Mouse (Mus musculus): ENCODE measurements at regions not wholly inside any gene's neighbourhood (a gene's known extent, or its start where the extent isn't known, plus 50 kb on each side); places are given as distances from the start of the nearest gene placed in this dataset.

GRCm38 (mm10) chr2:75209790-75210583 is 384.4 kb downstream of the Mtx2 start:
- intact Hi-C loops (cut with DNase I): no loop called here

GRCm38 (mm10) chr2:75216931-75217330 is 391.3 kb downstream of the Mtx2 start:
- intact Hi-C loops (cut with DNase I): no loop called here

- intact Hi-C loops (cut with DNase I): no loop called here
Observed at GRCm38 (mm10) chr2:75220775-75221359, 395.3 kb downstream of the Mtx2 start.

DNA sequence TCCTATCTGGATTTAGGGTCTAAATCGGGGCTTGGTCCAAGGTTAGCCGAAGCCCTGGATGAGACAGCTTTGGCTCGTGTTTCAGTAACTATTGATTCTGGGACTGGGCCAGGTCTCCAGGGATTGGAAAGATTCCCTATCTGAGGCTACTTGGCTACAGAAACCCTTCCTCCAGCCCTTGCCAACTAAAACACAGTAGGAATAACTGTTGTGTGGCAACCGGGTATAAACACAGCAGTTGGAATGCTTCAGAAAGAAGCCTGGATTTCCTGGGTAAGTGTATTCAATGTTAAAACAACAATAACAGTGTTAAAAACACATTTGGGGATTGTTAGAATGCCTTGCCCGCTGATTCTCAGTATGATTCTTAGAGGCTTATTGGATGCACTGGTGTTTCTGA is 398.8 kb downstream of the Mtx2 start:
- intact Hi-C loops (cut with DNase I): no loop called here

GRCm38 (mm10) chr2:75240976-75241375 is 415.4 kb downstream of the Mtx2 start:
- intact Hi-C loops (cut with DNase I): no loop called here

DNA sequence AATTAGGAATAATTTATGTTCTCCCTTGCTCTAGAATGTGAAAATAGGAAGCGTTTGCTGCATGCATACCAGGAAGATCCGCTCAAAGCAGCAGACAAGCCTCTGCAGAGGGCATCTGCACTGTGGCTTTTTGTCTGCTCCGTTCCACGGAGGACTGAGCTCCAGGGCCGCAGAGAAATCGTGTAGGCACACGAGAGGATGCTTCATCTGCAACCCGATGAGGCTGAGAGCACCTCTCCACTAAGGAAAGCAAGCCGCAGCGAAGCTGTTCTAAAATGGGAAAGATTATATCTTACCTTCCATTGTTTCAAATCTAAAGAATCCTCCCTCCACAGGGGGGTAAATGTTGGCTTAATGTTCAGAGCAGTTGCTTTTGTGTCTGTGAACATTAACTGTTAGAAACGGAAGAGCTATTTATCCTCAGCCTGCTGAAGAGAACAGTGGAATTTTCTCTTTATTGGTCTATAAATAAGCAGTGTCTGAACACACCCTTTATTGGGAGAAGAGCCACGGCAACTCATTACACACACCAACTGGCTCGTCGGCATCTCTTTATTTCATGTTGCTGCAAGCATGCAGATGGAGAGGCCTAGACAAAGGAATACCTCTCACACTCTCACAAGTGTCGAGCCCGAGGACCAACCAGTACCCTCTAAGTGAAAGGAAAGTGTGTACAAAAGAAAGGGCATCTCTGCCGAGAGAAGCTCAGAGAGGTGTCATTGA is 414.6 kb upstream of the Hnrnpa3 start:
- intact Hi-C loops (cut with DNase I): no loop called here

- intact Hi-C loops (cut with DNase I): no loop called here
Observed at GRCm38 (mm10) chr2:75245256-75245655, 413.8 kb upstream of the Hnrnpa3 start.

DNA sequence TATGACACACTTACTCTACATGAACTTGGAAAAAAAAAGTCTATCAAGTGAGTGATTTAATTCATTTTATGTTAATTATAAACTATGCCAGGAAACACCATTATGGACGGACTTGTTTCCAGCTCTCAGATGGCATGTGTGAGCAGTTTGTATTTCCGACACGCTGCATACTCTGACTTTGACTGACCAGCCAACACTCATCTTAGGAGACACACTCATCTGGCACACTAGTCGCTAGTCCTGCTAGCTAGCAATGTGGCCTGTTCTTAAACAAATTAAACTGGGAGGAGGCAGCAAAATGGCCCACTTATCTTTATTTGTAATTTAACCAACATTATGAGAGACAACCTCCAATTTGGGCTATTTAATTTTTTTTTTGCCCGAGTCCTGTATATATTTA is 413.4 kb upstream of the Hnrnpa3 start:
- intact Hi-C loops (cut with DNase I): no loop called here

- intact Hi-C loops (cut with DNase I): no loop called here
Observed at GRCm38 (mm10) chr2:75246082-75246743, 412.8 kb upstream of the Hnrnpa3 start.

GRCm38 (mm10) chr2:75248251-75248650 is 410.8 kb upstream of the Hnrnpa3 start:
- intact Hi-C loops (cut with DNase I): no loop called here

- intact Hi-C loops (cut with DNase I): no loop called here
Observed at GRCm38 (mm10) chr2:75250507-75250906, 408.6 kb upstream of the Hnrnpa3 start.

GRCm38 (mm10) chr2:75252829-75253228 is 406.2 kb upstream of the Hnrnpa3 start:
- intact Hi-C loops (cut with DNase I): no loop called here

- intact Hi-C loops (cut with DNase I): no loop called here
Observed at GRCm38 (mm10) chr2:75265218-75265617, 393.8 kb upstream of the Hnrnpa3 start.

DNA sequence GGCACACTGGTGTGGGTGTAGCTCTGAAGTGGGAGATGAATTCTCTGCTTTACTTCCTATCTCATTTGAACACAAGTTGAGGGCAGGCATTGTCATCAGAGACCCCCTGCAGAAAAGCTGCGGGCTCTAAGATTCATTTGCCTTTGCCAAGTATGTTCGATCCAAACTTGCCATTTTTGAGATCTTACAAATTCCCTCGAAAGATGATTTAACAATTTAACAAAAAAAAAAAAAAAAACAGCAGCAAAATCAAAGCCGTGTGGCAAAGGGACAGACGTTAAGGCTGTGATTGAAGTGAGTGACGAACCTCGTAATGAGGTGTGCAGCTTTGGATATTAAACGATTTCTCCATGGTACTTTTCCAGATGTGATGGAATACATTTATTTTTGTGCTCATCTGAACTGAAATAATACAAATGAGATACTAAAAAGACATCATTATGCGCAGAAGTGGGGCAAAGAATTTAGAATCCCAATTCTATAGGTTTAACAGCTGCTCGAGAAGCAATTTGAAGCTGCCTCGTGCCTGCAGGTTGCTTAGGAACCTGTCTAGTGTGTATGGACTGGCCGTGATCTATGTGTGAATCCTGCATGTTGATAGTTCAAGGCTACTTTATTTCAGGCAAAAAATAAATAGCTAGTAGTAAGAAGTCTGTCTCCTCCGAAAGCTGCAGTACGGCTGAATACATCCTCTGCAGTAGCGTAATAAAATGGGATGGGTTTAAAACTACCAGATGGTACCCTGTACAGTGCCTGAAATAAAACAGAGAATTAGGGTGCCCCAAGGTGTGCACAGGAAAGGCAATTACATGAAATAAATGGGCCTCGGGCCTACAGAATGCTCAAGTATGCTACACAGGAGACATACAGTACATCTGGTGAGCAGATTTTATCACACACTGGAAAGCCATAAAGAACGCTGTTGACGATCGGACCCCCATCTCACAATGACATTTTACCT is 393.0 kb upstream of the Hnrnpa3 start:
- intact Hi-C loops (cut with DNase I): no loop called here

- intact Hi-C loops (cut with DNase I): no loop called here
Observed at GRCm38 (mm10) chr2:75267949-75268348, 391.1 kb upstream of the Hnrnpa3 start.

GRCm38 (mm10) chr2:75269446-75269845 is 389.6 kb upstream of the Hnrnpa3 start:
- intact Hi-C loops (cut with DNase I): no loop called here

- intact Hi-C loops (cut with DNase I): no loop called here
Observed at GRCm38 (mm10) chr2:75270115-75270514, 388.9 kb upstream of the Hnrnpa3 start.

GRCm38 (mm10) chr2:75287900-75288299 is 371.2 kb upstream of the Hnrnpa3 start:
- intact Hi-C loops (cut with DNase I): no loop called here

DNA sequence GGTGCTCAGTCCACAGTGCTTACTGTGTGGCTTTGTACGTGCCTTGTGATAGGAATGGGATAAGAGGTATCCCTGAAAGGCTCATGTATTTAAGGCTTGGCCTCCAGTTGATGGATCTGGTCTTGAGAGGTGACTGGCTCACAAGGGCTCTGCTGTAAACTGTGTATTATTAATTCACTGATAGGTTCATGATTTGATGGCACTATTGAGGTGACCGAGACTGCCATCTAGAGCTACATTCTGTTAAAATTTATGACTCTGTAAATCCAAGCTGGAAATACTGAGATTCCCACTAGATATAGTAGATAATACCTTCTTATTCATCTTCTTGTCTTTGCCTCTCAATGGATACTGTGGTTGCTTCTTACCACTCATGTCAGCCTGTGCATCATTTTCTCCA is 367.4 kb upstream of the Hnrnpa3 start:
- intact Hi-C loops (cut with DNase I): no loop called here

GRCm38 (mm10) chr2:75306821-75307220 is 352.2 kb upstream of the Hnrnpa3 start:
- intact Hi-C loops (cut with DNase I): no loop called here

DNA sequence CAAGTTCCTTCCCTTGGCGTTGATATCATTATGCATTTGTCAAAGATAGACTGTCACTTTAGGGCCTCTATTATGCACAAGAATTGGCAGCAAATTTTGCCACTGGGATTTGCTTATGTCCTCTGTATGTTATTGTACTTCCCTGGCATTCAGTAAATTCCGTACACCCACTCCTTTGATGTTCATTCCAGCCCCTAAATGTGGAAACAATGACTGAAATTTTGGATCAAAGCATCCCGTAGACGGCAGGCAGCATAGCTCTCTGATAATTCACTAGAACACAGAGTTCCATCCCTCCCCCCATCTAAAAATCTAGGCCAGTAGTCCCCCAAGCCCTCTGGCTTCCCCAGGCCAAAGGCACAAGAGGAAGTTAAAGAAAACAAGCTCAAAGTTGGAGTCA is 347.9 kb upstream of the Hnrnpa3 start:
- intact Hi-C loops (cut with DNase I): loop anchor here (5.0 to 10.0 kb wide), 2 partner anchors 159 to 616 kb away; partner anchors contain the start of genes Hoxd10 and Hoxd9
